Mouse (Mus musculus) bone marrow macrophage, adult 2 months (primary cell): ENCODE measurements at regions not wholly inside any gene's neighbourhood (a gene's known extent, or its start where the extent isn't known, plus 50 kb on each side); places are given as distances from the start of the nearest gene placed in this dataset.

ENCODE experiments used
- CTCF ChIP-seq: IDR thresholded peaks from 2 replicates; pipeline ENCODE4 v1.5.1; 2012; ENCODE audit warnings: low read depth, mild to moderate bottlenecking, low read length, moderate library complexity
- POLR2A ChIP-seq: IDR thresholded peaks from 2 replicates; pipeline ENCODE4 v1.6.1; 2012; ENCODE audit warnings: mild to moderate bottlenecking, low read depth, low read length, borderline replicate concordance

DNA sequence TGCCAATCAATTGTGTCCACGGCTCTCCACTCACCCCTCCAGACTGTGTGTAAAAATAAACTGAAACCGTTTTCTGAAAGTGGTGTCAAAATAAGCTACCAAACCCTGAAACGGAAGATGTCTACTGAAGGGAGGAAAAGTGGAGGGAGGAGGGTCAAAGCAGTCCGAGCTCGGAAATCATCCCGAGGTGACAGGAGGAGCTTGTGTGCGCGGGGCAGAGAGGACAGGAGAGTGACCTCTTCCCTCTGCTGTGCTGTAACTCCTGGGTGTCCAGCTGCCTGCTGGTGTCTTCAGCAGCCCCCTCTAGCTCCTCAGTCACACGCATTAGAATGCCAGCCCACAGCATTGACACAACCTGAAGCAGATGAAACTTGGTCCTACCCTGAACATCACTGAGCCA lies 84.2 kb upstream of the Sesn3 start:
- no peak for TF ChIP-seq POLR2A
- TF ChIP-seq CTCF = no peak
